Mouse (Mus musculus): ENCODE data around the gene Eef1akmt4. TPM values are rescaled to one million over a fixed set of nuclear protein-coding genes. Genes with fewer than 3 reads are reported as not detected.

Gene Eef1akmt4
- polyA plus RNA-seq, 1 experiment from 2014 or later, result 20.6 TPM

MicroRNAs within 50 kb of the gene (microRNA counts, 519-probe panel; counts per million panel counts)
- microRNA mmu-miR-1224, result 3,469 counts per million, percentile 69 among the panel's probes with 10 or more counts

Small RNA genes within 50 kb of the gene (microRNA-seq; reads per million reads assigned to microRNA genes)
- 1.0 reads per million for gene Mir1224

Other genes with a start within 250 kb of the Eef1akmt4 start
- gene Abcc5, start 185.2 kb upstream of the Eef1akmt4 start, polyA plus RNA-seq (2015; fragmentation: Nextera tagmentation; extraction: Ambion mirVana), result 54.9 and 57.0 TPM in 2 replicates
- gene Eif2b5, start 112.8 kb upstream of the Eef1akmt4 start, polyA plus RNA-seq (2015; fragmentation: Nextera tagmentation; extraction: Ambion mirVana), result 78.8 and 81.5 TPM in 2 replicates
- gene Dvl3, start 94.6 kb upstream of the Eef1akmt4 start, polyA plus RNA-seq (2015; fragmentation: Nextera tagmentation; extraction: Ambion mirVana), result 19.7 and 20.5 TPM in 2 replicates
- gene Ap2m1, start 76.1 kb upstream of the Eef1akmt4 start, polyA plus RNA-seq (2015; fragmentation: Nextera tagmentation; extraction: Ambion mirVana), result 434 and 465 TPM in 2 replicates
- 42.5 and 44.0 TPM in 2 replicates for gene Abcf3, start 63.0 kb upstream of the Eef1akmt4 start, polyA plus RNA-seq (2015; fragmentation: Nextera tagmentation; extraction: Ambion mirVana)
- 0.19 and 0.25 TPM in 2 replicates for gene Vwa5b2, start 22.1 kb upstream of the Eef1akmt4 start, polyA plus RNA-seq (2015; fragmentation: Nextera tagmentation; extraction: Ambion mirVana)
- gene Gm49333, start within 50 bp of the Eef1akmt4 start, polyA plus RNA-seq (2015; fragmentation: Nextera tagmentation; extraction: Ambion mirVana), result not detected in 2 replicates
- gene Alg3, start 142 bp downstream of the Eef1akmt4 start, polyA plus RNA-seq (2015; fragmentation: Nextera tagmentation; extraction: Ambion mirVana), result 33.3 and 35.3 TPM in 2 replicates
- 0.37 and 0.48 TPM in 2 replicates for gene Camk2n2, start 9.7 kb downstream of the Eef1akmt4 start, polyA plus RNA-seq (2015; fragmentation: Nextera tagmentation; extraction: Ambion mirVana)
- gene Ece2, start 18.2 kb downstream of the Eef1akmt4 start, polyA plus RNA-seq (2015; fragmentation: Nextera tagmentation; extraction: Ambion mirVana), result 0.92 and 1.2 TPM in 2 replicates
- 245 TPM in 2 replicates for gene Psmd2, start 40.1 kb downstream of the Eef1akmt4 start, polyA plus RNA-seq (2015; fragmentation: Nextera tagmentation; extraction: Ambion mirVana)
- 129 TPM in 2 replicates for gene Eif4g1, start 56.7 kb downstream of the Eef1akmt4 start, polyA plus RNA-seq (2015; fragmentation: Nextera tagmentation; extraction: Ambion mirVana)
- 5.1 and 6.0 TPM in 2 replicates for gene Fam131a, start 81.6 kb downstream of the Eef1akmt4 start, polyA plus RNA-seq (2015; fragmentation: Nextera tagmentation; extraction: Ambion mirVana)
- gene Polr2h, start 106.1 kb downstream of the Eef1akmt4 start, polyA plus RNA-seq (2015; fragmentation: Nextera tagmentation; extraction: Ambion mirVana), result 52.6 and 56.2 TPM in 2 replicates
- gene Clcn2, start 106.2 kb downstream of the Eef1akmt4 start, polyA plus RNA-seq (2015; fragmentation: Nextera tagmentation; extraction: Ambion mirVana), result 3.9 and 4.3 TPM in 2 replicates
- gene Chrd, start 121.5 kb downstream of the Eef1akmt4 start, polyA plus RNA-seq (2015; fragmentation: Nextera tagmentation; extraction: Ambion mirVana), result 0.39 and 0.83 TPM in 2 replicates
- 0.11 and 0.25 TPM in 2 replicates for gene Thpo, start 122.9 kb downstream of the Eef1akmt4 start, polyA plus RNA-seq (2015; fragmentation: Nextera tagmentation; extraction: Ambion mirVana)

Measured in heart, embryonic 13.5 days (tissue).